Mouse (Mus musculus) cortical plate, adult 2 months (tissue): ENCODE results near the gene Lrp1. TPM values are rescaled to one million over a fixed set of nuclear protein-coding genes. Genes with fewer than 3 reads are reported as not detected.

Experiments used
- H3K27ac ChIP-seq: fragments of 200-500 bp; 2 replicates; pipeline ENCODE4 v1.5.1; 2012; ENCODE audit warnings: low read length, control low read depth, inconsistent platforms; ENCODE audit not compliant: insufficient read depth
- H3K4me1 ChIP-seq: fragments of 200-500 bp; 2 replicates; pipeline ENCODE4 v1.6.1; 2011; ENCODE audit warnings: low read length; ENCODE audit not compliant: control insufficient read depth, insufficient read depth
- H3K4me3 ChIP-seq: fragments of 200-500 bp; 2 replicates; pipeline ENCODE4 v1.5.1; 2011; ENCODE audit warnings: mild to moderate bottlenecking, low read length, control low read depth; ENCODE audit not compliant: insufficient read depth
- CTCF ChIP-seq: fragments of 200-500 bp; IDR thresholded peaks from 2 replicates; pipeline ENCODE4 v1.5.1; 2011; ENCODE audit warnings: mild to moderate bottlenecking, control low read depth, low read length; ENCODE audit not compliant: insufficient read depth; ENCODE audit errors: extremely low read depth
- POLR2A ChIP-seq: fragments of 200-500 bp; IDR thresholded peaks from 2 replicates; pipeline ENCODE4 v1.6.1; 2011; ENCODE audit warnings: mild to moderate bottlenecking, low read length, control low read depth; ENCODE audit not compliant: insufficient read depth; ENCODE audit errors: extremely low read depth
- polyA plus RNA-seq: library from polyadenylated mRNA; depleted of rRNA; stranded (reverse); fragments of >200 nt; gene quantifications from 2 replicates; pipeline ENCODE4 v1.2.3, GENCODE M21; 2012

The Lrp1 gene
- polyA plus RNA-seq, 1 experiment = 294 TPM

DNA sequence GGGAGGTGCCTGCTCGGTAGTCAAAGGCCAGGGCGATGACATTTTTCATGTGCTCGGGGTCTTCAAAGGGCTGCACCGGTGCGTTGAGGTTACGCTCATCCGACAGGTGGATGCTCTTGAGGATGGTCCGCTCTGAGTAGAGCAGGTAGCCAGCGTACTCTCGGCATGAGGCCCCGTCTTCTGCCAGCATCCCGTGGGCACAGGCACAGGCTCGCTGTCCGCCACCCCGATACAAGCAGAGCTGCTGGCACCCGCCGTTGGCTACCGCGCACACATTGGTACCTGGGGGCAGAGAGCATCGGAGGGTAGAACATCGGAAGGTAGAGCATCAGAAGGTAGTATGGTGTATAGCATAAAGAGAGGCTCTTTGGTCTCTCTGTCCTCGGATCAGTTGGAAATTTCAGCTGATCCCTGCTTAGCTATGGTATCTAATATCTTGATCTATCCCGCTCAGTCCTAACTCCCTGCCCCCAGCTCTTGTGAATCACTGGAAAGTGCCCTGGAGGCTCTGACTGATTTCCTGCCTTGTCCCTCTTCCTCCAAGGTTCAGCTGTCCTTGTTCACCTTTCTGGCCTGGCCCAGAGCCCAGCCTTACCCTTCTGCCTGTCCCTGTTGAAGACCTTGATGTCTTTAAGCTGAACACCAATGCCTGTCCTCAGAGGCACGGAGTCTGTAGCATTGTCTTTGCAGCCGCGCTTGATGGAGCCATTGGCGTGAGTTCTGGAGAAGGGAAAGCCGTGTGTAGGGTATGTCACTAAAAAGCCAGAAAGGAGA is 54.2 kb downstream of the Lrp1 start:
- H3K4me1 ChIP-seq = peaks cover 3% of the 10 kb centered on the region; the same call in 1 of the 2 replicates
- no peak for TF ChIP-seq CTCF
- no peak for TF ChIP-seq POLR2A

DNA sequence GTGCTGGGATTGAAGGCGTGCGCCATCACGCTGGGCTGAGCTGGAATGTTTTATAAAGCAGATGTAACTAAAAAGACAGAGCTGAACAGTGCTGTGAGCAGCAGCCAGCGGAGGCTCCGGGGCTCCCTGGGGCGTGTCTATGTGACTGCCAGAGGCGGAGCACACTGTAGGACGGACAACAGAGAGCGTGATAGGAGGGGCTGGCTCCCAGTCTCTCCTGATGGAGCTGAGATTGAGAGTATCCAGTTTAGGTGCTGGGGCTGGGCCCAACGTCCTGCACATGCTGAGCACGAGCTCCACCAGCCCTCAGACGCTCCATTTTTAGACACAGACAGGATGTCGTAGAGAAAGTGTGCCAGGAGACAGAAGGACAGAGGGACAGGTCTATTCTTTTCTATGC is 56.6 kb downstream of the Lrp1 start:
- no peak overlapping the region for H3K4me3 ChIP-seq
- H3K4me1 ChIP-seq = peaks cover 3% of the 10 kb centered on the region; the same call in 1 of the 2 replicates
- no peak overlapping the region for H3K27ac ChIP-seq
- TF ChIP-seq CTCF = no peak
- TF ChIP-seq POLR2A = no peak

More for the DNA sequence above, 54.2 kb downstream of the Lrp1 start:
- Histone ChIP-seq H3K27ac (no peak overlapping the region), H3K4me3 (no peak overlapping the region)

DNA sequence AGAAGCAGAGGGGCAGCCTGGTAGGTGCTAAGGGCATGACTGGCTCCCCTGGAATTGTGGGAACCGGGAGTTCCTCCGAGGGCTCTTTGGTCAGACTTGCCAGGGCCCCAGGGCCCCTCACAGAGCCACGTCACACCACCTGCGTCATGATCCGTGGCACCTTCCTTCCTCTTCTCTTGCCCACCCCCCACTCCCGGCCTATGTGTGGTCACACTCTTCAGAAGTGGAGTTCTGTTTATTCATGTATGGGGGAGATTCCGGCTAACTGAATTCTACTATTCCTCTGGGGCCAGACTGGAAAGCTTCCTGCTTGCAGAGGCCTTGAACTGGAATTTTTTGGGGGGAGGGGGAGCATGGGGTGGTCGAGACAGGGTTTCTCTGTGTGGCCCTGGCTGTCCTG is 57.1 kb downstream of the Lrp1 start:
- H3K4me1 ChIP-seq = peaks cover 3% of the 10 kb centered on the region; the same call in 1 of the 2 replicates
- H3K27ac ChIP-seq = no peak overlapping the region
- TF ChIP-seq POLR2A (no peak), CTCF (no peak)
- no peak overlapping the region for H3K4me3 ChIP-seq

DNA sequence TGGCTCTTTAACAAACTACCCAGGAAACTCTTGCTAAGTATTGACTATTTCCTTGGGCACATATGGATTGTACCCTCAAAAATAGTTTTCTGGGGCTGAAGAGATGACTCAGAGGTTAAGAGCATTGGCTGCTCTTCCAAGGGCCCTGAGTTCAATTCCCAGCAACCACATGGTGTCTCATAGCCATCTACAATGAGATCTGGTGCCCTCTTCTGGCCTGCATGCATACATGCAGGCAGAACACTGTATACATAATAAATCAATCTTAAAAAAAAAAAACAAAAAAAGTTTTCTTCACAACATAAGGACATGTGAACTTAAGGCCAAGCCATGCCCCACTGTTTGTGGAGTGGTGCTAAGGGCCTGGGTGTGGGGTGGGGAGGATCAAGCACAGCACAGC is 59.8 kb downstream of the Lrp1 start:
- Histone ChIP-seq H3K4me1 (peaks cover 3% of the 10 kb centered on the region; the same call in 1 of the 2 replicates), H3K4me3 (no peak overlapping the region), H3K27ac (no peak overlapping the region)
- TF ChIP-seq CTCF (0 out of 2 replicates have a peak, but pooled peaks have one; percentile 19), POLR2A (no peak)

DNA sequence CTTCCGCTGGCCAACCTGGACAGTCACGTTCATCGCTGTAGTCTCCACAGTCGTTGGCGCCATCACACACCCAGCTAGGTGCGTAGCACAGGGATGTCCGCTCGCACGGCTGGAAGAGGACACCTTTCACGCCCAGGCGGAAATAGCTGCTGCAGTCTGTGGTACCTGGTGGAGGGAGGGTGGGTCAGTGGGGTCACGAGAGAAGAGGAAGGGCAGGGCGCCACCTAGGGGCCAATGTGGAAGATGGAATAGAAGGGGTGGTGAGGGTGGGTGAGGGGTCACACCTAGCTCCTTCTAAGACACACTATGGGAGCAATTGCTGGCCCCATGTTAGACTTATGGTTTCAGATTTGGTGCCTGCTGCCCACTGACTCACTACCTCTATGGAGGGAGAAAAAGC is 63.6 kb downstream of the Lrp1 start:
- no peaks in the 10 kb centered on the region for H3K4me1 ChIP-seq
- TF ChIP-seq POLR2A (no peak), CTCF (no peak)
- no peak overlapping the region for H3K4me3 ChIP-seq
- no peak overlapping the region for H3K27ac ChIP-seq

DNA sequence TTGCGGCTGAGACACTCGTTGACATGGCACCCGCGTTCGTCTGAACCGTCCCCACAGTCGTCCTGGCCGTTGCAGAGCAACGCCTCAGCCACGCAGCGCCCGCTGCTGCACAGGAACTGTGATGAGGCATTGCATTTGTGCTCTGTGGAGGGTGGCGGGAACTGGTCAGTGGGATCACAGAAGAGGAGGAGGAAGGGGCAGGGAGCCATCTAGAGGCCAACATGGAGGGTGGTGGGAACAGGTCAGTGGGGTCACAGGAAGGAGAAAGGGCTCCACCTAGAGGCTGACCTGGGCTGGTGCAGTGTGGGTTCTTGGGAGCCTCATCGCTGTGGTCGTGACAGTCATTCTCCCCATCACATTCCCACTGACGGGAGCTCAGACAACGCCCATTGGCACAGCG is 65.2 kb downstream of the Lrp1 start:
- Histone ChIP-seq H3K27ac (no peak overlapping the region), H3K4me1 (no peaks in the 10 kb centered on the region), H3K4me3 (no peak overlapping the region)
- TF ChIP-seq POLR2A (no peak), CTCF (peak; percentile 58)

DNA sequence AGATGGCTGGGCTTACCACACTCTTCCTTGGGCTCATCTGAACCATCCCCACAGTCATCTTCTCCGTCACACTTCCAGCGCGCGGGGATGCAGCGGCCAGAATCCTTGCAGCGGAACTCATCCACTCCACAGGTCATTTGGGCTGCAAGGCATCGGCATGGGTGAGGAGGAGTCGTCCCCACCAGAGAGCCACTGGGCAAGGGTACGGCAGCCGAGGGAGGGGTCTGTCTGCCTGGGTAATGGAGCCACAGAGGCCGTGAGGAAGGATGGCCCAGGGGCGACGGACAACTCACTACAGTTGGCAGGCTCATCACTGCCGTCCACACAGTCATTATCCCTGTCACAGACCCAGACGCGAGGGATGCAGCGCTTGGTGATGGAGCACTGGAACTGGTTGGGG is 71.1 kb downstream of the Lrp1 start:
- TF ChIP-seq POLR2A (no peak), CTCF (no peak)
- H3K27ac ChIP-seq = no peak overlapping the region

DNA sequence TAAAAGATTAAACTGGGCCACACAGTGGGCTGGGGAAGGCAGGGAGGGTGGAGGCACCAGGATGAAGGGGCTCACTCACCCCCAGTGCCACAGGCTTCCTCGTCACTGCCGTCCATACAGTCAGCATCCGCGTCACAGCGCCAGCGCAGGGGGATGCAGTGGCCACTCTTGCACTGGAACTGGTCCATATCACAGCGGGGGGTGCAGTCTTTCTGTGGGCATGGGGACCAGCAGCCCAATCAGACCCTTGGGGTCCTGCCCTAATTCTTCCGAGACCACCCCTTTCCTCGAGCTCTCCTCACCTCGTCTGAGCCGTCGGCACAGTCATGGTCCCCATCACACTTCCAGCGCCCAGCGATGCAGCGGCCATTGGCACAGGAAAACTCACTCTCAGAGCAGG is 72.7 kb downstream of the Lrp1 start:
- Histone ChIP-seq H3K4me1 (no peaks in the 10 kb centered on the region), H3K27ac (no peak overlapping the region), H3K4me3 (no peak overlapping the region)
- TF ChIP-seq POLR2A (no peak), CTCF (no peak)

More for the DNA sequence above, 71.1 kb downstream of the Lrp1 start:
- Histone ChIP-seq H3K4me3 (no peak overlapping the region), H3K4me1 (no peaks in the 10 kb centered on the region)

DNA sequence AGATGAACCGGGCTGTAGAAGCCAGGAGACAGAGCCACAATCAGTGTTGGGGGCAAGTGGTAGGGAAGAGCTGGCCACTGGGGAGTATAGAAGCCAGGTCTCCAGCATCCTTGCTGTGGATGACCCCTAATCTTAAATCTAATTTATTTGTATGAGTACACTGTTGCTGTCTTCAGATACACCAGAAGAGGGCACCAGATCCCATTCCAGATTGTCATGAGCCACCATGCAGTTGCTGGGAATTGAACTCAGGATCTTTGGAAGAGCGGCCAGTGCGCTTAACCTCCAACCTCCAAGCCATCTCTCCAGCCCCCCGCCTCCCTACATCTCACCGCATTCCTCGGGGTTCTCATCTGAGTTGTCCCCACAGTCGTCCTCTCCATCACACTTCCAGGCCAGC is 74.4 kb downstream of the Lrp1 start:
- Histone ChIP-seq H3K4me1 (no peaks in the 10 kb centered on the region), H3K4me3 (no peak overlapping the region), H3K27ac (no peak overlapping the region)
- TF ChIP-seq CTCF (peak; percentile 15; the same call in 1 of the 2 replicates), POLR2A (no peak)

DNA sequence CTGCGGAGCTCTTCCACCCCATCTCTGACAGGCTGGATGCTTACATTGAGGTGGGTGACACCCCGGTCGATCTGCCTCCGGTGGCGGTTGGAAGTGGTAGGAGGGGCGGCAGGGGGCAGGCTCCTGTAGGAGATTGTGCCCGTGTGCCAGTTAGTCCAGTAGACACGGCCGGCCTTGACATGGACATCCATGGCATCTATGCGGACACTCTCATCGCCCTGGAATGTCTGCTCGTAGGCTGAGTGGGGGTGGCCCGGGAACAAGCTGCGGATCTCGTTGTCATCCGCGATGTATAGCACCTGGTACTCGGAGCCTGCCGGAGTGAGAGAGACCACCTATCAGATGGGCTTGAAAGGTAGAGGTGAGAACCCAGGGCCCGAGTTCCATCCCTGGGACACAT is 76.6 kb downstream of the Lrp1 start:
- H3K4me3 ChIP-seq = no peak overlapping the region
- H3K4me1 ChIP-seq = no peaks in the 10 kb centered on the region
- H3K27ac ChIP-seq = no peak overlapping the region
- TF ChIP-seq POLR2A (no peak), CTCF (no peak)

DNA sequence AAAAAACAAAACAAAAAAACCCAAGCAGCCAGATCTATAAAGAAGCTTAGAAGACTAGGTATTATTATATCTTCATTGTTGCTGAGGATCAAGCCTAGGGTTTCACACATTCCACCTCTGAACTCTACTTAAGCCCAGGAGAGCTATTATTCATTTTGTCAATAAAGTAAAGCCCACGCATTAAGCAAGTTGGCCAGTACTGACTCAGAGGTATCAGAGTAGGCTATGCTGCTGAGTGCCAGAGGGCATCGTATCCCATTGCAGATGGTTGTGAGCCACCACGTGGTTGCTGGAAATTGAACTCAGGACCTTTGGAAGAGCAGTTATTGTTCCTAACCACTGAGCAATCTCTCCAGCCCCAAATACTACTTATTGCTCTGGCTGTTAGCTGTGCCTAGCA is 77.0 kb downstream of the Lrp1 start:
- no peak for TF ChIP-seq POLR2A
- no peak for TF ChIP-seq CTCF
- no peak overlapping the region for H3K27ac ChIP-seq
- no peak overlapping the region for H3K4me3 ChIP-seq
- no peaks in the 10 kb centered on the region for H3K4me1 ChIP-seq
